Mouse (Mus musculus): Measurements from ENCODE around the gene Htr2a.

DNA sequence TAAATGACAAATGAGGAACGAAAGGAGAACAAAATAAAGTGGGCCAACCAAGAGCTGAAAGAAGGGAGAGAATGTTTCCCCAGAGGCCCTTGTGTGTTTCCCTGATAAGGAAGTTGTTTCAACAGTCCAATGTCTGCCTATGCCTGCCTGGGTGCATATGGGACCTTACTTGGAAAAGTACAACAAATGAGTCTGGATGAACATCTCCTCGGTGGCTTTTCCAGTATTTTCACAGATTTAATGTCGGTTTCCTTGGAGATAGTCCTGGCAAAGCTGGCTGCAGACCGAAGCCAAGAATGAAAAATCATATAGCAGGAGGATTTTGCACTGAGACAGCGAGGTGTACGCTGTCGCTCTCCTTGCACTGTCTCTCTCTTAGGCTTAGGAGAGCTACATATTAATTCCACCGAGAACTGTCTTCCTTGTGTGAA, 18.8 kb downstream of the Htr2a start:
- TF ChIP-seq CTCF (IDR thresholded peaks at IDR 0.05; ENCODE audit: low read depth) (no peak), EP300 (IDR thresholded peaks at IDR 0.05; ENCODE audit: low read depth) (peak; percentile 77)
